Mouse (Mus musculus) heart, embryonic 14.5 days (tissue): ENCODE results near the gene Zfp941. TPM values are rescaled to one million over a fixed set of nuclear protein-coding genes. Genes with fewer than 3 reads are reported as not detected.

Source experiments
- ATAC-seq: fragments of 200-750 bp; cut with Nextera tagmentation; 2 replicates; pipeline ENCODE4 v1.8.0; 2017; ENCODE audit warnings: low read depth, moderate TSS enrichment; ENCODE audit not compliant: insufficient number of reproducible peaks, insufficient read depth, low FRiP score
- H3K27ac ChIP-seq, 2 experiments: fragments of 200-500 bp in 1 of 2; fragments of 300-500 bp in 1 of 2; sonication (generic) in 1 of 2; replicated peaks in 1 of 2; 2 replicates each; pipeline ENCODE4 v1.5.1; 2012 to 2014; ENCODE audit warnings: low read depth in 2 of 2, low read length in 2 of 2, control low read depth in 1 of 2, mild to moderate bottlenecking in 1 of 2, mixed read lengths in 1 of 2; ENCODE audit not compliant: control insufficient read depth in 1 of 2, insufficient read depth in 1 of 2
- H3K27me3 ChIP-seq: fragments of 300-500 bp; sonication (generic); 2 replicates; pipeline ENCODE4 v1.6.1; 2014; ENCODE audit warnings: mild to moderate bottlenecking, low read length, control low read depth; ENCODE audit not compliant: control insufficient read depth, insufficient read depth
- H3K36me3 ChIP-seq: fragments of 300-500 bp; sonication (generic); 2 replicates; pipeline ENCODE4 v1.6.1; 2014; ENCODE audit warnings: mild to moderate bottlenecking, control low read depth, low read length, mixed read lengths; ENCODE audit not compliant: control insufficient read depth, insufficient read depth
- H3K4me1 ChIP-seq, 2 experiments: fragments of 200-500 bp in 1 of 2; fragments of 300-500 bp in 1 of 2; sonication (generic) in 1 of 2; 2 replicates each; pipeline ENCODE4 v1.6.1; 2012 to 2014; ENCODE audit warnings: low read length in 2 of 2, control low read depth in 1 of 2, mixed read lengths in 1 of 2; ENCODE audit not compliant: control insufficient read depth in 2 of 2, insufficient read depth in 2 of 2
- H3K4me2 ChIP-seq: fragments of 300-500 bp; sonication (generic); 2 replicates; pipeline ENCODE4 v1.6.1; 2014; ENCODE audit warnings: mild to moderate bottlenecking, low read length
- H3K4me3 ChIP-seq, 2 experiments: fragments of 200-500 bp in 1 of 2; fragments of 300-500 bp in 1 of 2; sonication (generic) in 1 of 2; 2 replicates each; pipeline ENCODE4 v1.5.1; 2012 to 2014; ENCODE audit warnings: low read length in 2 of 2, mild to moderate bottlenecking in 2 of 2, control low read depth in 1 of 2, low read depth in 1 of 2, moderate library complexity in 1 of 2; ENCODE audit not compliant: control insufficient read depth in 1 of 2, insufficient read depth in 1 of 2
- H3K9ac ChIP-seq: fragments of 300-500 bp; sonication (generic); 2 replicates; pipeline ENCODE4 v1.6.1; 2014; ENCODE audit warnings: mild to moderate bottlenecking, low read length
- H3K9me3 ChIP-seq: fragments of 300-500 bp; sonication (generic); 2 replicates; pipeline ENCODE4 v1.6.1; 2016; ENCODE audit warnings: low read length, control low read depth; ENCODE audit not compliant: control insufficient read depth
- WGBS: fragments of 180-500 bp; shearing (Covaris S2); extraction: QIAGEN DNeasy Blood & Tissue Kit; methylation state at CpG from one replicate; pipeline ENCODE4 v1.1.7; 2014; 5-methylcytosine and 5-hydroxymethylcytosine counted together
- polyA plus RNA-seq: library from polyadenylated mRNA; unstranded; fragments of >200 nt; fragmentation: Nextera tagmentation; extraction: Ambion mirVana; gene quantifications from 2 replicates; pipeline ENCODE4 v1.2.1, GENCODE M21; 2014

Gene Zfp941
- polyA plus RNA-seq, 1 experiment from 2014 or later = 0.86 TPM

DNA sequence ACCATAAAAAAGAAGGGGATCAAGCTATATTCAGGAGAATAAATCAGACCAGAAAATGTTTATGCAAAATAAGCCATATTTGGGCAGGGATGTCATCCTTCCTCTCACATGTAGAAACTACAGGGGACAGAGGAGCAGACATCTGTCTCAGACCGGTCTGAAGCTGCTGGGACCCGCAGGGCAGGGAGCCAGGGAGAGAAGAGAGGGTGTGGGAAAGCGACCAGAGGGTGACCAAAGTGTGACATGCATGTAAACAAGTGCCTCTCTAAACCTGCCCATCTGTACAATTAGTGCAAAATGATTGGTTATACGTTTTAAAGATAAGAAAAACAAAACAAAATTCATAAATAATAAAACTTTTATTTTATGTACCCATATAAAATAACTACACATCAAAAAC is 1.8 kb downstream of the Zfp941 start:
- Histone ChIP-seq H3K4me3 (no peak overlapping the region), H3K27ac (no peak overlapping the region), H3K9ac (no peak overlapping the region), H3K4me2 (no peak overlapping the region), H3K27me3 (no peaks in the 10 kb centered on the region), H3K4me1 (peaks cover 0 to 6% of the 10 kb centered on the region in 2 experiments; a peak in 1 of 4 replicates), H3K36me3 (no peaks in the 10 kb centered on the region), H3K9me3 (no peaks in the 10 kb centered on the region)
- 63% methylated on average over 4 of the region's 4 CpGs for WGBS
- ATAC-seq = no peak

DNA sequence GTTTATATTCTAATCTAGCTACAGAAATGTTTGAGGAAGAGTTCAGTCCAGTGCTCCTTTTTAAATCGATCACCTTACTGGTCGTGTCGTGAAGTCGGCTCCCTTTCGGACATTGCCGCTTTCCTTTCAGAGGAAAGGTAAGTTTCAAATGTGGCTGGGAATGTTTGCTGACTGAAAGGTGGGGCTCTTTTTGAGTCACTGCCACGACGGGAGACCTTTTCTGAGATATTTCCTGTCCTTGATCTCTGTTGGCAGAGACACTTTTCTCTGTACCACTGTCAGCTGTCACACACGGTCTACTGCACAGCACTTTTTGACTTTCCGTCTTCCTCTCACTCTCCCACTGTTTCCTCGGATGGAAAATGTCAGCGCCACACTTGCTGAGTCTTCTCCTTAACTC is 9.1 kb downstream of the Zfp941 start:
- H3K4me3 ChIP-seq = no peak overlapping the region
- H3K4me2 ChIP-seq = no peak overlapping the region
- no peaks in the 10 kb centered on the region for H3K4me1 ChIP-seq
- no peak overlapping the region for H3K9ac ChIP-seq
- no peaks in the 10 kb centered on the region for H3K27me3 ChIP-seq
- WGBS = 83% methylated on average over 12 of the region's 12 CpGs
- ATAC-seq = no peak
- H3K27ac ChIP-seq = no peak overlapping the region
- no peaks in the 10 kb centered on the region for H3K36me3 ChIP-seq
- H3K9me3 ChIP-seq = no peaks in the 10 kb centered on the region

DNA sequence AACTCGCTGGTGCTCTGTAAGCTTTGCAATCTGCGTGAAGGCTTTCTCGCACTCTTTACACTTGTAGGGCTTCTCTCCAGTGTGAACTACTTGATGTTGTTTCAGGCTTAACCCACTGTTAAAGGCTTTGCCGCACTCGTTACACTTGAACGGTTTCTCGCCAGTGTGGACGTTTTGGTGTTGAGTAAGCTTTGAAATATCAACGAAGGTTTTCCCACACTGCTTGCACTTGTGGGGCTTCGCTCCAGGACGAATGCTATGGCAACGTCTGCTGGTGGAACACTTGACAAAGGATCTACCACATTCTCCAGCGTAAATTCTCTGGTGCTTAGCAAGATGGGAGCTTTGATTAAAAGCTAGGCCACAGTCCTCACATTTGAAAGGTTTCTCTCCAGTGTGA is 10.3 kb downstream of the Zfp941 start:
- 83% methylated on average over 13 of the region's 13 CpGs for WGBS
- no peak overlapping the region for H3K4me3 ChIP-seq
- H3K27ac ChIP-seq = no peak overlapping the region
- no peaks in the 10 kb centered on the region for H3K4me1 ChIP-seq
- H3K9ac ChIP-seq = no peak overlapping the region
- no peaks in the 10 kb centered on the region for H3K9me3 ChIP-seq
- H3K27me3 ChIP-seq = no peaks in the 10 kb centered on the region
- no peaks in the 10 kb centered on the region for H3K36me3 ChIP-seq
- ATAC-seq = no peak
- no peak overlapping the region for H3K4me2 ChIP-seq

DNA sequence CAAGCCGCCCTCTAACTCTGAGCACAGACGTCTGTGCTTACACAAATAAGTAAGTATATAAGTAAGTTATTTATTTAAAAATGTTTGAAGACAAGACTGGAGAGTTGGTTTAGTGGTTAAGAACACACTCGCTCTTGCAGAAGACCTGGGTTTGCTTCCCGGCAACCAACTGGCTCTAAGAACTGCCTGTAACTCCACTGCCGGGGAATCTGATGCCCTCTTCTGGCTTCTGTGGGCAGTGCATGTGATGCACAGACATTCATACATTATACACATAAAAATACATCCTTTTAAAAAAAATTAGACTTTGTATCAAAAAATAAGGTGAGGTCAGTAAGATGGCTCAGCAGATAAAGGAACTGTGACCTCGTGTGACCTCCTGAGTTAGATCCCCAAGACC is 11.5 kb downstream of the Zfp941 start:
- no peak overlapping the region for H3K9ac ChIP-seq
- no peaks in the 10 kb centered on the region for H3K27me3 ChIP-seq
- no peak overlapping the region for H3K4me3 ChIP-seq
- no peaks in the 10 kb centered on the region for H3K36me3 ChIP-seq
- H3K4me1 ChIP-seq = no peaks in the 10 kb centered on the region
- 85% methylated on average over 6 of the region's 6 CpGs for WGBS
- no peak for ATAC-seq
- no peaks in the 10 kb centered on the region for H3K9me3 ChIP-seq
- no peak overlapping the region for H3K4me2 ChIP-seq
- no peak overlapping the region for H3K27ac ChIP-seq

DNA sequence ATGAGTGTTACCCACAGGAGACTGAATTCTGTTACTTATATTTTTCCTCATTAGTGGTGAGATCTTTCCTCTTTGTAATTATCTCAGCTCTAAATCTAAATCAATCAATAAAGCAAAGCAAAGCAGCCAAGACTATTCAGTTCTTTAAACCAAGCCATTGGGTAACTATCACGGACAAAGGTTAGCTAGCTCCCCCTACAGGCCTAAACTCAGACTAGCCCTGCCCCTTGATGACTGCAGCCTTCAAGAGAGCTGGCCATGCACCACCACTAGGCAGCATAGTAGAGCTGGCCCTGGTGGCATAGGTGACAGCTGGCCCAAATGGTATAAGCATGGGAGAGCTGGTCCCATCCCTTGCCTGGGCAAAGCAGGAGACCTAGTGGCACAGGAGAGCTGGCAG is 16.3 kb downstream of the Zfp941 start:
- no peak overlapping the region for H3K4me2 ChIP-seq
- WGBS = 13% methylated on average over 1 of the region's 1 CpGs
- no peak overlapping the region for H3K27ac ChIP-seq
- H3K4me3 ChIP-seq = no peak overlapping the region
- no peak overlapping the region for H3K9ac ChIP-seq
- no peaks in the 10 kb centered on the region for H3K4me1 ChIP-seq
- H3K27me3 ChIP-seq = no peaks in the 10 kb centered on the region
- H3K36me3 ChIP-seq = no peaks in the 10 kb centered on the region
- no peak for ATAC-seq
- H3K9me3 ChIP-seq = no peaks in the 10 kb centered on the region

DNA sequence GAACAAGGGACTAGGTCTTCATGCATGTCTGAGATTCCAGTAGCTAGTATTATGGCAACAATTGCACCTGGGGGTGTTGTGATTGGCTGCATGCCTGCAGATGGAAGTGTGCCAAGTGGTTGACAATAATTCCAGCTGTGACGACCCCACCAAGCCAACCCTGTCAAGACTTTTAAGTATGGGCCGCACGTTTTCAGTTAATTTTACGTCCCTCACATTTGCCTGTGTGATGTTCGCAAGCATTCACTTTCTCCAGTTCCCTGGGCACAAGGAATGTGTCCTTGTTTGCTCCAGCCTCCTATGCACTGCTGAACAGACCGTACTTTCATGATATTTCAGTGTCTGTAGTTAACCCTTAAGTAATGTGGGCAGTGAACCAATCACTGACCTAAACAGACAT is 19.3 kb downstream of the Zfp941 start:
- Histone ChIP-seq H3K4me3 (no peak overlapping the region), H3K9me3 (no peaks in the 10 kb centered on the region), H3K4me2 (no peak overlapping the region), H3K9ac (no peak overlapping the region), H3K27ac (no peak overlapping the region), H3K36me3 (no peaks in the 10 kb centered on the region), H3K27me3 (no peaks in the 10 kb centered on the region), H3K4me1 (no peaks in the 10 kb centered on the region)
- 73% methylated on average over 6 of the region's 6 CpGs for WGBS
- no peak for ATAC-seq

DNA sequence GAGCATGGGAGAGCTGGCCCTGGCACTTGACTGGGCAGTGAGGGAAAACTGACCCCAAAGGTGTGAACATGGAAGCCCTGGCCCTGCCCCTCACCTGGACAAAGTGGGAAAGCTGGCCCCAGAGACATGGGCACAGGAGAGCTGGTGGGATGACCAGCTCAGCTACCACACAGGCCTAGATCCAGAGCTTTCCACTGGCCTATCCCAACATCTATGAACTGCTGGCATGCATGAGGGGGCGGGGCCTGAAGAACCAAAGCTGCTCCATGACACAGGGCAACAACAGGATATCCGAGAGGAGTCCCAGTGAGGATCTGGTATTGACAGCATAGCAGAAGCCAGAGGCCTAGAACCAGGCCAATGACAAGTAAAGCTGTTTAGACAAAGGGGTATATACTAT is 23.8 kb downstream of the Zfp941 start:
- no peaks in the 10 kb centered on the region for H3K4me1 ChIP-seq
- WGBS = 64% methylated on average over 2 of the region's 2 CpGs
- no peak for ATAC-seq
- H3K9me3 ChIP-seq = no peaks in the 10 kb centered on the region
- H3K27ac ChIP-seq = no peak overlapping the region
- no peaks in the 10 kb centered on the region for H3K36me3 ChIP-seq
- H3K4me2 ChIP-seq = no peak overlapping the region
- H3K4me3 ChIP-seq = no peak overlapping the region
- no peaks in the 10 kb centered on the region for H3K27me3 ChIP-seq
- H3K9ac ChIP-seq = no peak overlapping the region

DNA sequence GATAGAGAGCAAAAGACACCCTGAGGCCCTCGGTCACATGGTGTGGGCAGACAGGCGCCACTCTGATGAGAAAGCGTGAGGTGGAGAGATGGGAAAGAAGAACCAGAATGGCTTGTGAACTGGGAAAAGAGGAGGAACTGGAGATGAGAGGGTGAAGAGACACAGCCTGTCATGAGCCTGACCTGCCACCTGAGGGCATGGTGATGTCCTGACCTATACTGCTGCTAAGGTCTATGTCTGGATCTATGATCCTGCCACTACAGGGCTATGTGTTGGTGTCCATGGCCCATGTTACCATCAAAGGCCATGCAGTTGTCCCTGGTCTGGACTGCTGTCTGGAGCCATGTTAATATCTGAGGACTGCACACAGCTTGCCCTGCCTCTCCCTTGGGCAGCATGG is 24.4 kb downstream of the Zfp941 start:
- no peaks in the 10 kb centered on the region for H3K27me3 ChIP-seq
- no peak for ATAC-seq
- H3K4me1 ChIP-seq = no peaks in the 10 kb centered on the region
- no peak overlapping the region for H3K9ac ChIP-seq
- no peaks in the 10 kb centered on the region for H3K36me3 ChIP-seq
- no peak overlapping the region for H3K4me3 ChIP-seq
- H3K9me3 ChIP-seq = no peaks in the 10 kb centered on the region
- no peak overlapping the region for H3K27ac ChIP-seq
- WGBS = 76% methylated on average over 3 of the region's 3 CpGs
- no peak overlapping the region for H3K4me2 ChIP-seq
